Mouse (Mus musculus): Measurements from ENCODE around the gene Slfn14.

GRCm38 (mm10) chr11:83304485-83304884, 18.0 kb upstream of the Slfn14 start:
- no peak for TF ChIP-seq POLR2AphosphoS2 (IDR thresholded peaks at IDR 0.05; ENCODE audit: insufficient read length, low read depth)
- TF ChIP-seq SRF (IDR thresholded peaks at IDR 0.05; ENCODE audit: control insufficient read depth, insufficient read length, low read depth), result no peak
- no peak for TF ChIP-seq POLR2A (IDR thresholded peaks at IDR 0.05; ENCODE audit: insufficient read length, low read depth)
- TF ChIP-seq MYOG (IDR thresholded peaks at IDR 0.05; ENCODE audit: control insufficient read depth in 1 of 3, insufficient read depth in 1 of 3, insufficient read length in 2 of 3, low read depth in 2 of 3), result no peak
- no peak for TF ChIP-seq USF1 (IDR thresholded peaks at IDR 0.05; ENCODE audit: low read depth)
- TF ChIP-seq REST (IDR thresholded peaks at IDR 0.05; ENCODE audit: insufficient read depth, insufficient read length), result no peak
- TF ChIP-seq CEBPB (IDR thresholded peaks at IDR 0.05; ENCODE audit: insufficient read depth, poor library complexity, severe bottlenecking), result no peak
- no peak for TF ChIP-seq MAX (IDR thresholded peaks at IDR 0.05; ENCODE audit: low read depth)
- no peak for TF ChIP-seq MYOD1 (IDR thresholded peaks at IDR 0.05; ENCODE audit: control insufficient read depth in 1 of 3, insufficient read length in 2 of 3, low read depth in 2 of 3)
- TF ChIP-seq E2F4 (IDR thresholded peaks at IDR 0.05; ENCODE audit: insufficient read depth), result no peak
- no peak for TF ChIP-seq TCF12 (IDR thresholded peaks at IDR 0.05; ENCODE audit: insufficient read depth, poor library complexity, severe bottlenecking)

Data from myocyte (in vitro differentiated cells).